Mouse (Mus musculus): ENCODE data around the gene Man2b2. TPM values are rescaled to one million over a fixed set of nuclear protein-coding genes. Genes with fewer than 3 reads are reported as not detected.

Gene Man2b2
- polyA plus RNA-seq, 1 experiment from 2014 or later, result 17.9 TPM

Other genes starting within 250 kb of the Man2b2 start
- gene Tbc1d14, start 237.4 kb downstream of the Man2b2 start, polyA plus RNA-seq (2015; fragmentation: Nextera tagmentation; extraction: Ambion mirVana), result 28.3 and 31.3 TPM in 2 replicates
- 19.6 and 20.0 TPM in 2 replicates for gene D5Ertd579e, start 134.6 kb downstream of the Man2b2 start, polyA plus RNA-seq (2015; fragmentation: Nextera tagmentation; extraction: Ambion mirVana)
- gene Bloc1s4, start 82.0 kb downstream of the Man2b2 start, polyA plus RNA-seq (2015; fragmentation: Nextera tagmentation; extraction: Ambion mirVana), result 23.2 and 26.3 TPM in 2 replicates
- 510 and 539 TPM in 2 replicates for gene Mrfap1, start 33.9 kb downstream of the Man2b2 start, polyA plus RNA-seq (2015; fragmentation: Nextera tagmentation; extraction: Ambion mirVana)
- 0.66 and 1.1 TPM in 2 replicates for gene Ppp2r2c, start 37.9 kb upstream of the Man2b2 start, polyA plus RNA-seq (2015; fragmentation: Nextera tagmentation; extraction: Ambion mirVana)
- gene Wfs1, start 158.6 kb upstream of the Man2b2 start, polyA plus RNA-seq (2015; fragmentation: Nextera tagmentation; extraction: Ambion mirVana), result 10.8 and 11.6 TPM in 2 replicates